Mouse (Mus musculus) retina, adult 2 months (tissue): ENCODE data around the gene Man1b1.

Experiments used
- DNase-seq: peaks from one replicate; pipeline ENCODE4 v3.0.0-alpha.2; 2012; ENCODE audit warnings: low read depth, low spot score

Man1b1 gene

DNA sequence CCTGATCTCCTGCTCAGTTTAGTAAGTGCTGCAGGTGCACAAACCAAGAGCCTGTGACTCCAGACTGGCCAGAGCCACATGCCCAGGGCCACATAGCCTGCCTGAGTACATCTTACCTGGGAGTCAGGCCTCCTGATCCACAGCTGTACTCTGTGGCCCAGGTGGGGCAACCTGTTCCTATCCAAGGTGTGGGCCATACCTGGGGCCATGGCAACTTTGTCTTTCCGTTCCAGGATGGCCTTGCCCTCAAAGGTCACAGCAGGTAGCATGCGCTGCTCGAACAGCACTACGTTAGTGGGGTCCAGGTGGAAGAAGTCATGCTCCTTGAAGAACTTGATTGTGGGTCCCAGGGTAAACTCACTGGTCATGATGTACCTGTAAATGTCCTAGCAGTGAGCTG, 32.2 kb downstream of the Man1b1 start:
- no peak for DNase-seq

DNA sequence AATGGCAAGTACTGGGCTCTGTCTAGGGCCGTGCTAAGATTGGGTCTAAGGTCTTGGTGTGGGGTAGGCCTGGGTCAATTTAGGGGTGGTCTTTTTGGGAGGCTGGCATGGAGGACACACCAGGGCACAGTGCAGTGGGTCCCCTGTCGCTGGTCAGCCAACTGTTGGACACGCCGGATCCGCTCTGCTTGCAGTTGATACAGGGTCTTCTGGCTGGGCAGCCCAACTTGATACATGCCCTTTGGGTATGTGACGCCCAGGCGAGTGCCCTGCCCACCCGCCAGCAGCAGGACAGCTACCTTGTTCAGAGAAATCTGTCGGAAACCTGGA, 32.6 kb downstream of the Man1b1 start:
- no peak for DNase-seq

DNA sequence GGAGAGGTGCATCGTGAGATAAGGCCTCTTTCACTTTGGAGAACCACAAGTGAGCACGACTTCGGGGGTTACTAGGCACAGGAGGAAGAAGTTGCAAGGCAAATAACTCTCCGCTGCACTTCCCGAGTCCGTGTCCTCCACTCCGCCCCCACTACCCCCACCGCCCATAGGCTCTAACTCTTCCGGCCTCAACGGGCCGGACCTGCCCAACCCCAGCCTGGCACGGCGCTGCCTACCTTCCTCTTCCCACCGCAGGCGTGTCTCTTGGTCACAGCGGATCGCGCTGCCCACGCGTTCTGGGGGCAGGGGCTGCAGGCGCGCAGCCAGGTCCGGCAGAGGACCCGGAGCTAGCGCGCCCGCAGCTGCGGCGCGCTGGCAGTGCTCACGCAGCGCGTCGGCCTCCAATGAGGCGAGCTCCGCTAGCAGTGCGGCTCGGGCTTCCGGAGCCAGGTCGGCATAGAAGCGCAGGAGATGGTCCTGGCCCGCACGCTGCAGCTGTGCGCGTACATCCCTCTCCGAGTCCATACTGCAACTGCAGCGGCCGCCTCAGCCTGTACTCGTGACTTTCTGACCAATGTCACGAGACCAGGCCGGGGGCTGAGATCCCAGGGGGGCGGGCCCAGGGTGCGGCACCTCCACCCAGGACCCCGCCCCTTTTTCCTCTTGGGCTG, 33.1 kb downstream of the Man1b1 start, which contains the start of gene Uap1l1:
Uap1l1 (minus strand) TSS at position 592 of the 671 bp plus-strand sequence.
- DNase-seq: peak; percentile 23

DNA sequence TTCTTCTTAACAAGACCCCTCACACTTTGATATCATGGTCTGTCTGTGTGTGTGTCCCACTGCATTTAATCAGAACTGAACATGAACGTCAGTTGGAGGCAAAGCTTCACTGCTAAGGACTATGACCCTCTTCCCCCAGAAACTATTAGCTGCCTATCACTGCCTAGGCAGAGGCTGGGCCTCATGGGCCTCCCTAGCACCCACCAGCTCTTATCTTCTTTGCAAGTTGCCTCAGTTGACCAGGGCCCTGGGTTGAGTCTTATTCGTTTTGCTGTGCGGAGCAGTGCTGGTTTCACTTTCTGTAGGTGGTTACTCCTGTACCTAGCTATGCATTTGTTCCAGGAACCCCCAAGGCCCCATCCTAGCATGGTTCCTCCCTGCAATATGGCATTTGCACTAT, 37.9 kb downstream of the Man1b1 start:
- DNase-seq: no peak

DNA sequence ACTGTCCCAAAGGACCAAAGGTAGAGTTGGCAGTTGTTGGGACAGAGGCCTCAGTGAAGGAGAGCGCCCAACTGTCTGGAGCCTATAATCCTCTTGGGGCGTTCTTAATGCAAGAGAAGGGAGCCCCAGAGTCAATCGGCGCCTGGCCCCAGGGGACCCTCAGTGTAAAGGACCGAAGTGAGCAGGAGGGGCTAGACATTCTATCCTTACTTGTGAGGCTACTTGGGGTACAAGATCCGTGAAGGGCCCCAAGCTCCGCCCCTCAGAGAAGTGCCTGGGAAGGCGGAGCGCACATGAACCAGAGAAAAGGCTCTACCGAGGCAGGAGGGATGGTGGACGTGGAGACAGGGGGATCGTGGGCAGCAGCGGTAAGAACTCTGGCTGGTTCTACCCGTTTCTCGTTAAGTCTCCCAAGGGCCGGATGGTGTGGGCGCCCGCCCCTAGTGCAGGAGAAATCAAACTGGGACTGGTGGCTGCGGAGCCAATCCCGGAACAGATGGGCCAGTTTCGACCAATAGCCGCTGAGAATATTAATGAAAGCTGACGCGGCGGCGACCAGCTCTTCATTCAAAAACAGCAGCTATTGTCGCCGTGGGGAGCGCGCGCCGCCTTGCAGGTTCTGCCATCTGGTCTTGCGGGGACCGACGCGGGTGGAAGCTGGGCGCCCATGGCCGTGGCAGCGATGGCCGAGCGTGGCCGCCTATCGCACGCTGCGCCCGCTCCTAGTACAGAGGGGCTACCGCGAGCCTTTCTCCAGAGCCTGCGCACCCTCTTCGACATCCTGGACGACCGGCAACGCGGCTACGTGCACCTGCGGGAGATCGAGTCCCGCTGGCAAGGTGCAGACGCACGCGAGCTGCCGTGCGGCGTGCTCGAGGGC, 39.9 kb downstream of the Man1b1 start, which contains the start of gene Sapcd2:
Sapcd2 (plus strand) TSS at position 558 of the 880 bp plus-strand sequence.
- DNase-seq: peak; percentile 54

DNA sequence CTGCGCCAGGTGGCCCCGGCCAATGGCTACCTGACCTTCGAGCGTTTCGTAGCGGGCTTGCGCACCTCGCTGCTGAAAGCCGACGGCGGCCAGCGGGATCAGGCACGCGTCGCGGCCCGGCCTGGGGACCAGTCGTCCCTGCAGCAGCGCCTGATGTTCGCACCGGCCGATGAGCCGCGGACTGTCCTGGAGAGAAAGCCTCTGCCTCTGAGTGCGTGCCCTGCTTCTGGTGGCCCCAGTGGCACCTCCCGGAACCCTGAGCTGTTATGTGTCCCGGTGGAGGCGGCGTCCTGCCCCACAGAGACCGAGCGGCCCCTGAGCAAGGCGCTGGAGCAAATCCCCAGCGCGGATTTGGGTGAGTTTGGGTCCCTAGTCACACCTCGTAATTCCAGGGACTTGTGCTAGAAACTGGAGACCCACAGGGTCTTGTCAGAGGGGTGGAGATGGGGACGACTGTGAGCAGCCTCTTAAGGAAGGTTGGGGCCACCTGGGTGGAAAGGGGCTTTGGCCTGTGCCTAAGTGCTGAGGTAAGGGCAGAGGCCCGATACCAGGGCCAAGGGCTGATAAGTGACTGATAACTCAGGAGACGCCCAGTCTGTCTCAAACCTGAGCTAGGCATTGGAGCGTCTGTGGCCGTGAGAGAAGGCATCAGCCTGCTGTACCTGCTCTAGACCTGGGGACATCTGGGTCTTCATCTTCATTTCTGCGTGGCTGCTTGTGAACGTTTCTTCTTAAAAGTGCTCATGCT, 40.7 kb downstream of the Man1b1 start:
- DNase-seq: no peak

DNA sequence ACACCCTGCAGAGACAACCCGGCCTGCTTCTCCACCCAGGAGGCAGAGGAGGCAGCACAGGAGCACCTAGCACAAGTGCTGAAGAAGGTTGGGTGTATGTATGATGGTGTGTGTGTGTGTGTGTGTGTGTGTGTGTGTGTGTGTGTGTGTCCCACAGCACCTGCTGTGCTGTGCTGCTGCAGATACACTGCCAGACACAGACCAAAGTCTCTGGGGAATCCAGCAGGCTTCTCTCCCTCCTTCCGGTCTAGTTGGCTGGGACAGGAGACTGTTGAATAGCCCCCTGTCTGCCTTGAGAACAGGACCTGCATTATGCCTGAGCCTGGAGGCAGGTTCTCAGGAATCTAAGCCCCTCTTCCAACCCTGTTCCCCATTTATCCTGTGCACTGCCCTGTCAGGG, 41.3 kb downstream of the Man1b1 start:
- no peak for DNase-seq

DNA sequence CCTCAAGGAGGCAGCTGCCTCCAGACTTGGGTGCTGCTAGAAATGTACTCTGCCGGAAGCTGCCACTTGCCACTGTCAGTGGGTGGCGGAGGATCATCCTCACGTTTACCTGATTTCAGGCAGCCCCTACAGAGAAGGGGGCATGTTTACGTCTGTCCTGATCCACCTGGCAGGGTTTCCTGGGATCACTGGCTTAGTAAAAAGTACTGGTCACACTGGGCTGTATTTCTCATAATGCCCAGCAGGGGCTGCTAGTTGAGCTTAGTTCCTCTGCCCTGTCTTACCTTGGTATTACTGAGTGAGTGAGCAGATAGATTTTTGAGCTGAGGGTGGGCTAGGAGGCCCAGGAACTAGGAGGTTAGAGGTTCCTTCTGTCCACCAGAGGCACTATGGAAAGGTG, 44.5 kb downstream of the Man1b1 start:
- peak; percentile 41 for DNase-seq

DNA sequence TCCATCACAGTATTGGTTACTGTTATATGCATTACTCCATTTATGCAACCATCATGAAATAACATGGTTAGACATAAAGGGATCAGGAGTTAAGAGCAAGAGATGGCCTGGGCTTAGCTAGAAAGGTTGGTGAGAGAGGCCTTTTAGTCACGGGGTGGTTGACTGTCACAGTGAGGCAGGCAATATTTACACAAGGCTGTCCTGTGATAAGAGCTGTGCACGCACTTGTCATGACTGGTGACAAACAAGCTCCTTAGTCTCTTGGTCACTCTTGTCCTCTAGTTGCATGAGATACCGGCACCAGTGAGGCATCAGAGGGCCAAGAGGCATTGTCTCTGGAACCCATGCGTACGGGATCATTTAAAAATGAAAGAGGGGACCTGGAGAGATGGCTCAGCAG, 52.4 kb downstream of the Man1b1 start:
- no peak for DNase-seq

DNA sequence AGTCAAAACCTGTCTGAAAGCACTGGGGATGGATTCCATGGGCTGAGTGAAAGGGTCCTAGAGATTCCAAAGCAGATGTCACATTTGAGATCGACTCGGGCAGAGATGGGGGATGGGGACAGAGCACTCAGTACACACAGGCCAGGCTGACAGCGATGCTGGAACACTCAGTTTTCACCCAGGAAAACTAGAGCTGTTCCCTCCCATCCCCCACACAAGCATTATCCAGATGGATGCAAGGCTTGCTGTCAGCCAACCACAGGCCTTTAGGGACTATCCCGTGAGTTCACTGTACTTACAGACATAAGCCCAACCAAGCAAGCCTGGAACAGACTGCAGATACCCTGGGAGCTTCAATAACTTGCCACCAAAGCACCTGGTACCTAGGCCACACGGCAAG, 59.1 kb downstream of the Man1b1 start:
- DNase-seq: no peak

DNA sequence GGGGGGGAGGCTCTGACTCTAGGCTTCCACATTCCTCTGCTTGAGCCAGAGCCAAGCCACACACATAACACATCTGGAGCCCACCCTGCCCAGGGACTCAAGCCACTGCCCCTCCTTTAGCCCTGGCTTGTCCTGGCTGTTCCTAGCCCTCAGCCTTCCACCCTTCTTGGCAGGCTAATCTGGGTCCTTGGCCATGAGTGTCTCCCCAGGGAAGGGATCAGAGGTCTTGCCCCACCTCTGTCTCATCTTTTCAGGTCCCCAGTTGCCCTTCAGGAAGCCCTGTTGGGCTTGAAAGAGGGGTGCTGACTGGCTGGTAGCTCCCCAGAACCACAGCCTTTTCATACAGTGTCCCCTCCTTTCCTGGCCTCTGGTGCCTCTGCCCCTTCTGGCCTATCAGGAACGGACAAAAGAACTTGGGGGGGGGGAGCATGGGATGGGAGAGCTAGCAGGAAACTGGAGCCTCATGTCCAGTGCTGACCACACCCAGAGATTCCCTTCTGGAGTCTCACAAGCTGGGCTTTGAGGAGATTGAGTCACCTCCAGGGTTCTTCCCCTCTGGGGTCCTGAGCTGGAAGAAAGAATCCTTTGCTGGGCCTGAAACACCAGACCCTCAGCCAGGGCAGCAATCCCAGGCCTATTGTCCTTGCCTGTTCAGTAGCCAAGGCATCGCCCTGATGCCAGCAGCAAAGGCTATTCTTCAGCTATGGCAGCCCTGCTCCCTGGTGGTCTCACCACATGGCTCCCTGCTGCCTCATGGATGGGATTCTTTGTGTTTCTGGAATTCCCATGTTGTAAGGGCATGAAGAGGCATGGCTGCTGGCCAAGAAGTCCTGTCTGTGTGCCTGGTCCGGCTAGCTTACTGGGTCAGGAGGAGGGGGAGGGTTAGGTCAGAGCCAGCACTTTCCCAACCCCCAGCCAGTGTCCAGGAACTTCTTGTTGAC, 62.4 kb downstream of the Man1b1 start:
- no peak for DNase-seq

DNA sequence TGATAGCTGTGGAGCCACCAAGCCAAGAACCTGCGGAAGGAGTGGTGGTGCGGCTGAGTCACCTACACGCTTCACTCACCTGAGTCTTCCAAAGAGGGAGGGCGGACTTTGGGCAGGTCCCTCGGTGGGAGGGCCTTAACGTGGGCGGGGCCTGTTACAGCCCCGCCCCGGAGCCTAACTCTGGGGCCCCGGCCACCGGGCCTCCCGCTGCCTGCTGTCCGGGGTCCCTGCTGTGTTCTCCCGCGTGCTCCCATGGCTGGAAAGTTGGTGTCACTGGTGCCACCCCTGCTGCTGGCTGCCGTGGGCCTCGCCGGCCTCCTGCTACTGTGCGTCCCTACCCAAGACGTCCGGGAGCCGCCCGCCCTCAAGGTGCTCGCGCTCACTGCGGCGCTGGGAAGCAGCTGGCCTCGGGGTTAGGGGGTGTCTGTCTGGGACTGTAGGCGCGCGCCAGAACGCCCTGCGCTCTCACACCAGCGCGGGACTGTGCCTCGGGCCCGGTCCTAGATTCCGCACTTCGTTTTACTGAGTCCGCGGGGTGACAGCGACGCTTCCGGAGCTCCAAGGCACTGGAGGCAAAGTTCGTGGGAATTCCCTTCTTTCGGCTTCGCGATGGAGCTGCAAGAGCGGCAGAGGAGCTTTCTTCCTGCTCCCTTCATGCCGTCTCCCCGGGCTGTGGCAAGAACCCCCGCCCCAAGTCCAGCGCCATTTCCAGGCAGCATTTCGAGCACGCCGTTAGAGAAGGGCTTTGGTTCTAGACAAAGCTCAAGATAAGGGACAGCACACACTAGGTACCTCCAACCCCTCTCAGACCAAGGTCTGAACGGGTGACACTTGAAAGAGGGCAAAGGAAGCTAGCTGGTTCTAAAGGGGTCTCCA, 63.8 kb downstream of the Man1b1 start, which contains the start of gene Entpd2:
Entpd2 (plus strand) TSS at position 154 of the 876 bp plus-strand sequence.
- DNase-seq: no peak

DNA sequence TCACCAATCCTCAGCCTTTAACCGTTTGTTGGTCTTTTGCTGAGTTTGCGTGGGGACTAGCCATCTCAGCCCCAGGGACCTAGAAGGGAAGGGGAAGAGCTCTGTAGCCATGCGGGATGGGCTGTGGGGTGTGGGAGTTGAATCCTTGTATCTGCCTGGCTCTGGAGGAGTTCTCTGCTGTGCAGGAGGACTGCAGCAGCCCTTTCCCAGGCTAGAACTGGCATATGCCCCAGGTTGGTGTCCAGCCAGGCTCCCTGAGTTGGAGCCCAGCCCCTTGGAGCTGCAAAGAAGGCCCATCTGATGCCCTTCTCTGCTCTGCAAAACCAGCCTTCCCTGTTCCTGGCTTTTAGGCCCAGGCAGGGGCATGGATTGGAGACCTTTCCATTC, 64.5 kb downstream of the Man1b1 start:
- no peak for DNase-seq

DNA sequence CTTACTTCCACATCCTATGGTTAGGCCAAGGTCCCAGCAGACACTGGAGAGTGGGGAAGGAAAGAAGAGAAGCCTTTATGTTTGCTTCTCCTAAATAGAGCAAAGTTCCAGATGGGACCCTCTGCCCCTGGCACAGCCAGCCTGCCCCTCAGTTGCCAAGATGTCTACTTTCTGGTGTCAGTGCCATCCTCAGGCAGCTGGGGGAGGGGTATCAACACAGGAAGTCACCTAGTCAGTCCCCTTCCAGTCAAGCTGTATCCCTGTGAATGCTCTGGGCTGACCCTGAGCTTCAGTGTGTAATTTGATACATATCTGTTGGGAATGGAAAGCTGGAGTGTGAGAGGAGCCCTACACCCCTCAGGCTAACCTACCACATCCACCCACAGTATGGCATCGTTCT, 64.9 kb downstream of the Man1b1 start:
- no peak for DNase-seq

DNA sequence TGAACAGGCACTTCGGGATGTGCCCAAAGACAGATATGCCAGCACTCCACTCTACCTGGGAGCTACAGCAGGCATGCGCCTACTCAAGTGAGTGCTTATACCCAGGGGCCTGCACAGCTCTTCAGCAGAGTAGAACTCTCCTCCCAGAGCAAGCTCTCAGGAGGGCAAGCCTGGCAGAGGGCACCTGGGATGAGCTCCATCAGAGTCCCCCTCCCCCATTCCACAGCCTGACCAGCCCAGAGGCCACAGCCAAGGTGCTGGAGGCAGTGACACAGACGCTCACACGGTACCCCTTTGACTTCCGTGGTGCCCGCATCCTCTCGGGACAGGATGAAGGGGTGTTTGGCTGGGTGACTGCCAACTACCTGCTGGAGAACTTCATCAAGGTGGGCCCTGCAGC, 65.9 kb downstream of the Man1b1 start:
- DNase-seq: no peak

DNA sequence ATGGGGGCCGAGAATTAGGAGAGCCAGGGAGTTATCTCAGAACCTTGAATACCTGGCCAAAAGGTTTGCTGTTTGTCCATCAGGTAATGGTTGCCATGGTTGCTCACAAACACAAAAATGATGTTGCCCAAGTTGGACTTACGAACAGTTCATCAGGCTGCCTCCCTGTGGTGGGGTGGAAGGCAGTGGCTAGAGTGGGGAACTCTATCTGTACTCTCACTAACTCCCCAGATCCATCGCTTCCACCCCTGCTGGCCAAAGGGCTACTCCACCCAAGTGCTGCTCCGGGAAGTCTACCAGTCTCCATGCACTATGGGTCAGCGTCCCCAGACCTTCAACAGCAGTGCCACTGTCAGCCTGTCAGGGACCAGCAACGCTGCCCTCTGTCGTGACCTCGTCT, 66.9 kb downstream of the Man1b1 start, which contains the start of gene Npdc1:
Npdc1 (plus strand) TSS at position 301 of the 400 bp plus-strand sequence.
- DNase-seq: no peak

DNA sequence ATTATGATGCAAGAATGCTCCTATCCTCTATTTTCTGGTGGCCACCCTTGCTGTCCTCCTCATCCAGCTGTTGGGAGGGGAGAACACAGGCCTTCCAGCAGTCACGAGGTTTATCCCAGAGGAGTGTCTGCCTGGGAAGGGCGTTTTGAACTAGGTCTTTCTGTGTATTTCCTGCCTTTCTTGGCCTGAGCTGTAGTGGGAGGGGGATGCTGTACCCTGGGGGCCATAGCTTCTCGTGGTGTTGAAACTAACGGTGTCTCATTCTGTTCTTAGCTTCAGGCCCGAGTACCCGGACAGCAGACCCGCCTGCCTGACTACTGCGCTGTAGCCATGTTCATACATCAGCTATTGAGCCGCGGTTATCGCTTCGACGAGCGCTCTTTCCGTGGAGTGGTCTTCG, 68.2 kb downstream of the Man1b1 start:
- DNase-seq: no peak

DNA sequence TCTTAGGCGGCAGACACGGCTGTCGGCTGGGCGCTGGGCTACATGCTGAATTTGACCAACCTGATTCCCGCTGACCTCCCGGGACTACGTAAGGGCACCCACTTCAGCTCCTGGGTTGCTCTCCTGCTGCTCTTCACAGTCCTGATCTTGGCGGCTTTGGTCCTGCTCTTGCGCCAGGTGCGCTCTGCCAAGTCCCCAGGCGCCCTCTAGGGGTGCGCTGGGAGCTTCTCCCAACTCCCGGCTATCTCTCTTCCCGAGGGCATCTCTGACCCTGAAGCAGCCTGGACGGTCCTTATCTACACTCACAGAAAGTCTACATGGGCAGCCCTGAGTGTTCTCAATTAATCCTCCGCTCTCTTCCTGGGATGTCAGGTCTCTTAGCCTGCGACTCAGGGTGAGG, 68.6 kb downstream of the Man1b1 start:
- peak; percentile 46 for DNase-seq
